Mouse (Mus musculus): Measurements from ENCODE around the gene Memo1.

- TF ChIP-seq HCFC1 (IDR thresholded peaks at IDR 0.05; ENCODE audit: borderline replicate concordance, insufficient read depth, low read length) (no peak), MAFK (IDR thresholded peaks at IDR 0.05; ENCODE audit: insufficient read depth, low read depth, low read length) (no peak), ZNF384 (IDR thresholded peaks at IDR 0.05; ENCODE audit: low read depth, low read length) (no peak)
Observed at GRCm38 (mm10) chr17:74322400-74323054, 27.2 kb upstream of the Memo1 start.

Data from ES-E14 (cell line).